Mouse (Mus musculus) B cell, adult 2 months (primary cell): ENCODE data around the gene Sh3bp4.

Experiments
- DNase-seq, 2 experiments: peaks; one replicate each; pipeline ENCODE4 v3.0.0; 2022

Sh3bp4 gene

DNA sequence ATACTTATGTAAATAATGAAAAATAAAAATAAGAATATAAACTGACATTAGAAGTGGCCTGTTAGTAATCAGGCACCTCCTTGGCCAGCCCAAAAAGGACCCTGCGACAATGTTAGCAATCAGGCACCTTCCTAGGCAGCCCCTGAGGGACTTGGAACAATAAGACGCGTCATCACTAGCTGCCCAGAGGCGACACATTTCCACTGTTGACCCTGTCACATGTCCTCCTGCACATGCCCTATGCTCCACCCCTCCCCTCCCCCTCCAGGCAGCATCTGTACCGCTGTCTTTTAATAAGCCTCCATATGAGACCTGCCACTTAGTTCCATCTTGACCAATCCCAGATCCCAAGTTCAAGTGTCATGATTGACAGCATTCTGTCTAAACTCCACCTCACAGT, 119.0 kb downstream of the Sh3bp4 start:
- DNase-seq = no peak

- DNase-seq = no peak
Observed at GRCm38 (mm10) chr1:89190621-89191020, 120.4 kb downstream of the Sh3bp4 start.

DNA sequence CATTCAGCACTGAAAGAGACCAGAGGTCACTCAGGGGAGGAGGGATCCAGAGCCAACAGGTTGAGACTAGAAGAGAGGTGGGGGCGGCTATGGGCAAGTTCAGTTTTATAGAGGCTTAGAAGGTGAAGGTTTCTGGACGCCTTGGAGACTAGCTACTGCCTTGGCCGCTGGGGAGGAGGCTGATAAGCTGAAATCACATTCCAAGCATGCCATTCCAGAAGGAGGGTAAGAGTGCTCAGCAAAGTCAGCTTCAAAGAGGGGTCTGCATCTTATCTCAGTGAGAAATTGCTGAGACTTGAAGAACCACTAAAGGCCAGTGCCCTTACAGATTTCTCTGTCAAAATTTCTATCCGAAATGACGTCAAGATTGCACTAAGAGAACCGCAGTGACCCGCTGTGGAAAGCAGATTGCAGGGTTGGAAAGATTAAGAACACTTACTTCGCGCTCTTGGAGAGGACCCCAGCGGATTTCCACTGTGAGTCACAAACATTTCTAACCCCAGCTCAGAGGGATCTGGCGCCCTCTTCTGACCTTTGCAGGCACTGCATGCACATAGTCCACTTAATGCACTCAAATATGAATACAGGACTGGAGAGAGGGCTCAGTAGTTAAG, 121.0 kb downstream of the Sh3bp4 start:
- DNase-seq = peak; percentile 6 to 9

- peak; percentile 28 to 32 for DNase-seq
Observed at GRCm38 (mm10) chr1:89192536-89193220, 122.5 kb downstream of the Sh3bp4 start.

DNA sequence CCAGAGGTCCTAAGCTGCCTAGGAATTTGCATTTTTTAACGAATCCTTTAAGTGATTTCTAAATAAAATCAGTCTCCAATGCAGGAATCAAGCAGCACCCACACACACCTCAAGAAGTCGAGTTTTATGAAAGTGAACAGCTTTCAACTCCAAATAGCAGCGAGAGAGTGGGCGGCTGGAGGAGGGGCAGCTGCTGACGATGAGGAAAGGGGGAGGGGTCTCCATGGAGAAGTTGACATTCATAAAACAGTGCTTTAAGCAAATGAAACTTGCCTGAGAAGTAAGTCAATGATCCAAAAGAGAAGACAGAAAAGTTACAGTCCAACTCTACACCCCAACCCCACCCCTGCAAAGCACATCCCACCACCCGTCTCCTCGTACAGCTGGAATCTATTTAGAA, 123.4 kb downstream of the Sh3bp4 start:
- no peak for DNase-seq

- DNase-seq = no peak
Observed at GRCm38 (mm10) chr1:89195827-89196712, 125.9 kb downstream of the Sh3bp4 start.
